ENCODE assay signal across 16 mouse cellular contexts in the genomic region with DNA sequence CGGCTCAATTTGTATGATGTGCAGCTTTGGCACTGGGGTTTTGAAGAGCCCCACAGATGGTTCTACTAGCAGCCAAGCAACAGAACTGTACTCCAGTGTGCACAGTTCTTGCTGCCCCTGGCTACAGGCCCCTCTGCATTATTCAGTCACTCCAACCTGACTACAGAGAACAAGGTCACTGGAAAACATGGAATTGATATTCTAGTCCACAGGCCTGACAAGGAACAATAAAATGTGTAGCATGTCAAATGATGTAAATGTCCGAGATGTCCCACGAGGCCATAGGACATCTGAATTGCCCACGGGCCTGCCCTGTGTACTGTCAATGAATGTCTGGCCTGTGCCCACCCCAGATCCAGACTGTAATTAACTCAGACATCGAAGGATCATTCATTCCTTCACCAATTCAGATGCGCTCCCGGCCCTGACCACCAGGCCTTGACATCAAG. TPM values are rescaled to one million over a fixed set of nuclear protein-coding genes. Genes with fewer than 3 reads are reported as not detected.
DNase-seq lines count a peak whose midpoint lies in the region; ATAC-seq and TF ChIP-seq lines count a peak whose summit lies in the region.
"Had no signal": no experiment of that assay in that cellular context is flagged by ENCODE, and none has a peak within 500 bp of the region (broad histone marks: within the 10 kb centered on the region; RNA-seq: fewer than 3 reads in every experiment).

No protein-coding gene starts in this region.

- H3K4me1 ChIP-seq in hindbrain, embryonic 14.5 days (replicated peaks; ENCODE audit: control insufficient read depth, insufficient read depth, low read length) = 0 out of 2 replicates have a peak, but pooled peaks cover 3% of the 10 kb centered on the region
- H3K4me1 ChIP-seq in neural tube, embryonic 15.5 days = peaks cover 33% of the 10 kb centered on the region

- no peaks in the 10 kb centered on the region for H3K36me3 ChIP-seq in hindbrain, embryonic 14.5 days (replicated peaks; ENCODE audit: control insufficient read depth, insufficient read depth)
- H3K36me3 ChIP-seq in neural tube, embryonic 15.5 days = no peaks in the 10 kb centered on the region
- H3K36me3 ChIP-seq: G1E; liver, embryonic 13.5 days had no signal

- peak overlapping the region; percentile 84 for H3K27ac ChIP-seq in layer of hippocampus, adult 2 months
- H3K27ac ChIP-seq in hindbrain, embryonic 14.5 days = peak overlapping the region; percentile 68
- peak overlapping the region; percentile 71 for H3K27ac ChIP-seq in neural tube, embryonic 15.5 days (replicated peaks)
- H3K27ac ChIP-seq: heart, adult 2 months; liver, embryonic 13.5 days had no signal

- no peak for DNase-seq in layer of hippocampus, adult 2 months (ENCODE audit: low spot score in 2 of 2)
- no peak for DNase-seq in layer of hippocampus, adult 8-10 months (ENCODE audit: low spot score in 2 of 2)
- peak; percentile 42 for DNase-seq in retina, postnatal 1 day
- DNase-seq in retina, embryonic 14.5 days (ENCODE audit: low spot score) = no peak
- no peak for DNase-seq in hindbrain, embryonic 14.5 days (ENCODE audit: low spot score)
- DNase-seq in adrenal gland, adult 2 months = no peak
- no peak for DNase-seq in Muller cell, postnatal 12 days (ENCODE audit: inconsistent ontology term)
- DNase-seq: gastrocnemius, postnatal 10 days; heart, adult 2 months; layer of hippocampus, postnatal 36 days; liver, embryonic 13.5 days; thymus, postnatal 36 days had no signal

- no peaks in the 10 kb centered on the region for H3K27me3 ChIP-seq in hindbrain, embryonic 14.5 days (ENCODE audit: control insufficient read depth, insufficient read depth, low read length)
- no peaks in the 10 kb centered on the region for H3K27me3 ChIP-seq in neural tube, embryonic 15.5 days (replicated peaks)
- H3K27me3 ChIP-seq: liver, embryonic 13.5 days had no signal

- H3K4me2 ChIP-seq in hindbrain, embryonic 14.5 days (replicated peaks) = no peak overlapping the region
- no peak overlapping the region for H3K4me2 ChIP-seq in neural tube, embryonic 15.5 days
- H3K4me2 ChIP-seq: liver, embryonic 13.5 days had no signal

- no peak overlapping the region for H3K9ac ChIP-seq in hindbrain, embryonic 14.5 days
- no peak overlapping the region for H3K9ac ChIP-seq in neural tube, embryonic 15.5 days (replicated peaks)
- H3K9ac ChIP-seq: liver, embryonic 13.5 days had no signal

- peak; percentile 71 for ATAC-seq in hindbrain, embryonic 14.5 days (ENCODE audit: low FRiP score)
- peak; percentile 66; the same call in 1 of the 2 replicates for ATAC-seq in neural tube, embryonic 15.5 days (ENCODE audit: low FRiP score)
- ATAC-seq: intestine, embryonic 16.5 days had no signal

- WGBS in hindbrain, embryonic 14.5 days = 53% methylated on average over 7 of the region's 7 CpGs
- 59% methylated on average over 7 of the region's 7 CpGs for WGBS in neural tube, embryonic 15.5 days

- H3K9me3 ChIP-seq in hindbrain, embryonic 14.5 days (ENCODE audit: control insufficient read depth, low read length) = no peaks in the 10 kb centered on the region
- no peaks in the 10 kb centered on the region for H3K9me3 ChIP-seq in neural tube, embryonic 15.5 days (replicated peaks)
- H3K9me3 ChIP-seq: liver, embryonic 13.5 days had no signal

- peak; percentile 27; the same call in 1 of the 2 replicates for TF ChIP-seq CTCF in layer of hippocampus, adult 2 months (conservative IDR thresholded peaks at IDR 0.05)

- no peak overlapping the region for H3K4me3 ChIP-seq in layer of hippocampus, adult 2 months
- H3K4me3 ChIP-seq in hindbrain, embryonic 14.5 days (replicated peaks; ENCODE audit: low read length) = no peak overlapping the region
- H3K4me3 ChIP-seq in neural tube, embryonic 15.5 days (replicated peaks) = no peak overlapping the region
- H3K4me3 ChIP-seq: heart, adult 2 months; liver, embryonic 13.5 days had no signal

RNA-seq across cellular contexts. Expression of a gene that starts 19.4 kb away (rescaled TPM):
- total RNA-seq in layer of hippocampus, adult 2 months (2021) = 1,000 to 10,000 TPM; 1,009 to 1,066 TPM
- 100 to 1,000 TPM; 865 to 892 (median 878) TPM for total RNA-seq in layer of hippocampus, adult 8-10 months (2022)
- polyA plus RNA-seq in hindbrain, embryonic 14.5 days (2014; fragmentation: Nextera tagmentation; extraction: Ambion mirVana) = 24.9 and 30.1 TPM in 2 replicates
- polyA plus RNA-seq in neural tube, embryonic 15.5 days (2015; fragmentation: Nextera tagmentation; extraction: Ambion mirVana) = 19.8 and 20.0 TPM in 2 replicates
- total RNA-seq in adrenal gland, adult 2 months (2021) = 10 to 100 TPM; 20.3 to 20.8 TPM
- 22.6 and 23.8 TPM in 2 replicates for polyA plus RNA-seq in adrenal gland, adult 2 months (2012; rRNA removed)
- total RNA-seq: G1E; monocyte, adult 5-6 weeks had no signal
- polyA plus RNA-seq: G1E had no signal

Comparison
In these comparisons a context has a peak if more than half of its experiments do, and no peak if none do; other contexts are left out.
1. RNA of a gene that starts 19.4 kb away (total RNA-seq): 1,009 to 1,066 TPM in layer of hippocampus, adult 2 months and 865 to 892 TPM in layer of hippocampus, adult 8-10 months; 20.3 to 20.8 TPM in adrenal gland, adult 2 months; every median in the first group is over 10 times any median in the second.
2. Peak in every context shown above with its lines, with median percentiles within 50 percentile points of each other: H3K27ac ChIP-seq.